Comparison of ENCODE assay signal across 8 mouse cellular contexts in genomic region chr16:97961381-97962150, GRCm38 (mm10). TPM values are rescaled to one million over a fixed set of nuclear protein-coding genes. Genes with fewer than 3 reads are reported as not detected.
DNase-seq lines count a peak whose midpoint lies in the region; ATAC-seq and TF ChIP-seq lines count a peak whose summit lies in the region.

No protein-coding gene starts in this region.

- no peaks in the 10 kb centered on the region for H3K9me3 ChIP-seq in hindbrain, embryonic 11.5 days (ENCODE audit: control insufficient read depth, low read length)
- no peaks in the 10 kb centered on the region for H3K9me3 ChIP-seq in lung, postnatal 0 days (ENCODE audit: low read length)

- no peaks in the 10 kb centered on the region; the same call in 1 of the 2 replicates for H3K4me1 ChIP-seq in hindbrain, embryonic 11.5 days (replicated peaks; ENCODE audit: control insufficient read depth, insufficient read depth, low read length)
- H3K4me1 ChIP-seq in lung, postnatal 0 days (ENCODE audit: insufficient read depth, low read depth, low read length) = no peaks in the 10 kb centered on the region

- peak; percentile 56 for ATAC-seq in hindbrain, embryonic 11.5 days (ENCODE audit: low FRiP score)
- ATAC-seq in lung, postnatal 0 days = no peak

- peak overlapping the region; percentile 89 for H3K9ac ChIP-seq in hindbrain, embryonic 11.5 days (ENCODE audit: low read depth, low read length)
- peak overlapping the region; percentile 85 for H3K9ac ChIP-seq in lung, postnatal 0 days (replicated peaks; ENCODE audit: low read depth)

- TF ChIP-seq EP300 in lung, postnatal 0 days (IDR thresholded peaks at IDR 0.05) = no peak

- TF ChIP-seq CTCF in gastrocnemius, adult 2 months (IDR thresholded peaks at IDR 0.05) = no peak
- TF ChIP-seq CTCF in lung, postnatal 0 days (IDR thresholded peaks at IDR 0.05) = no peak

- WGBS in hindbrain, embryonic 11.5 days = 14% methylated on average over 25 of the region's 36 CpGs
- WGBS in lung, postnatal 0 days = 4% methylated on average over 36 of the region's 36 CpGs

- no peaks in the 10 kb centered on the region for H3K27me3 ChIP-seq in hindbrain, embryonic 11.5 days (ENCODE audit: control insufficient read depth, insufficient read depth, low read length)
- H3K27me3 ChIP-seq in lung, postnatal 0 days (replicated peaks; ENCODE audit: insufficient read depth, low read length) = no peaks in the 10 kb centered on the region

- H3K36me3 ChIP-seq in hindbrain, embryonic 11.5 days (ENCODE audit: control insufficient read depth, insufficient read depth, low read length) = no peaks in the 10 kb centered on the region
- H3K36me3 ChIP-seq in lung, postnatal 0 days (ENCODE audit: insufficient read depth, low read length) = no peaks in the 10 kb centered on the region

- H3K4me2 ChIP-seq in hindbrain, embryonic 11.5 days (replicated peaks; ENCODE audit: low read depth, low read length) = peak overlapping the region; percentile 74
- peak overlapping the region; percentile 93 for H3K4me2 ChIP-seq in lung, postnatal 0 days (replicated peaks; ENCODE audit: low read depth, low read length)

- H3K4me3 ChIP-seq in gastrocnemius, adult 2 months = peak overlapping the region; percentile 90
- peak overlapping the region; percentile 86 for H3K4me3 ChIP-seq in hindbrain, embryonic 11.5 days (ENCODE audit: low read depth, low read length)
- H3K4me3 ChIP-seq in lung, postnatal 0 days (ENCODE audit: low read depth, low read length) = peak overlapping the region; percentile 80

- peak overlapping the region; percentile 99 for H3K27ac ChIP-seq in gastrocnemius, adult 2 months
- peak overlapping the region; percentile 89 for H3K27ac ChIP-seq in hindbrain, embryonic 11.5 days (ENCODE audit: low read depth, low read length)
- H3K27ac ChIP-seq in lung, postnatal 0 days (ENCODE audit: low read length) = peak overlapping the region; percentile 95

- DNase-seq in gastrocnemius, adult 2 months = no peak
- no peak for DNase-seq in gastrocnemius, adult 18-20 months (ENCODE audit: low spot score)
- peak; percentile 77 for DNase-seq in 3T3-L1 (ENCODE audit: low read depth, low spot score)
- DNase-seq in brain, adult 2 months (ENCODE audit: low read depth, low spot score) = peak; percentile 33
- peak; percentile 39 for DNase-seq in hindbrain, embryonic 11.5 days (ENCODE audit: low spot score)
- DNase-seq in lung, postnatal 0 days (ENCODE audit: low spot score) = peak; percentile 22
- no peak for DNase-seq in c-Kit-positive CD71-positive TER-119-positive erythroid progenitor cells, embryonic 14.5 days (ENCODE audit: low spot score)
- DNase-seq in cerebellum, postnatal 14 days = no peak

- intact Hi-C loops in gastrocnemius, adult 2 months (cut with DNase I) = loop anchor here (1.0 to 10.0 kb wide), 4 partner anchors 35 to 157 kb away; partner anchors contain the start of genes B230307C23Rik and Prdm15

RNA-seq across cellular contexts. Expression of gene C2cd2, which starts 0.8 kb away (rescaled TPM):
- total RNA-seq in gastrocnemius, adult 2 months (2021) = 100 to 1,000 TPM; 203 to 277 TPM
- 100 to 1,000 TPM; 172 to 210 TPM for total RNA-seq in gastrocnemius, adult 18-20 months (2021)
- 14.3 and 15.2 TPM in 2 replicates for polyA plus RNA-seq in hindbrain, embryonic 11.5 days (2014; fragmentation: Nextera tagmentation; extraction: Ambion mirVana)
- 15.0 and 16.5 TPM in 2 replicates for polyA plus RNA-seq in lung, postnatal 0 days (2015; fragmentation: Nextera tagmentation; extraction: Ambion mirVana)

RNA-seq across cellular contexts. Expression of gene Zbtb21, which starts 0.9 kb away (rescaled TPM):
- total RNA-seq in gastrocnemius, adult 2 months (2021) = 1 to 10 TPM; 7.4 to 9.1 TPM
- 10 to 100 TPM in 1 of 2 experiments, 1 to 10 TPM in 1; 6.3 to 11.9 TPM for total RNA-seq in gastrocnemius, adult 18-20 months (2021)
- polyA plus RNA-seq in hindbrain, embryonic 11.5 days (2014; fragmentation: Nextera tagmentation; extraction: Ambion mirVana) = 14.0 and 15.6 TPM in 2 replicates
- polyA plus RNA-seq in lung, postnatal 0 days (2015; fragmentation: Nextera tagmentation; extraction: Ambion mirVana) = 6.1 and 7.0 TPM in 2 replicates

RNA-seq across cellular contexts. Expression of gene B230307C23Rik, which starts 35.5 kb away (rescaled TPM):
- total RNA-seq in gastrocnemius, adult 2 months (2021) = 1 to 10 TPM; 4.2 to 6.3 TPM
- 1 to 10 TPM; 4.5 to 5.2 TPM for total RNA-seq in gastrocnemius, adult 18-20 months (2021)
- polyA plus RNA-seq in hindbrain, embryonic 11.5 days (2014; fragmentation: Nextera tagmentation; extraction: Ambion mirVana) = 19.6 and 23.4 TPM in 2 replicates
- 19.4 and 19.8 TPM in 2 replicates for polyA plus RNA-seq in lung, postnatal 0 days (2015; fragmentation: Nextera tagmentation; extraction: Ambion mirVana)

Comparison
In these comparisons a context has a peak if more than half of its experiments do, and no peak if none do; other contexts are left out.
1. DNase-seq: peak in 3T3-L1 (single experiment), brain, adult 2 months (single experiment), hindbrain, embryonic 11.5 days (single experiment) and lung, postnatal 0 days (single experiment); none in gastrocnemius, adult 2 months (single experiment), gastrocnemius, adult 18-20 months (single experiment), c-Kit-positive CD71-positive TER-119-positive erythroid progenitor cells, embryonic 14.5 days (single experiment) and cerebellum, postnatal 14 days (0 of 2).
2. Peak in every context shown above with its lines, with median percentiles within 50 percentile points of each other: H3K27ac ChIP-seq and H3K4me3 ChIP-seq.